Mouse (Mus musculus): Measurements from ENCODE around the gene Psmb7.

DNA sequence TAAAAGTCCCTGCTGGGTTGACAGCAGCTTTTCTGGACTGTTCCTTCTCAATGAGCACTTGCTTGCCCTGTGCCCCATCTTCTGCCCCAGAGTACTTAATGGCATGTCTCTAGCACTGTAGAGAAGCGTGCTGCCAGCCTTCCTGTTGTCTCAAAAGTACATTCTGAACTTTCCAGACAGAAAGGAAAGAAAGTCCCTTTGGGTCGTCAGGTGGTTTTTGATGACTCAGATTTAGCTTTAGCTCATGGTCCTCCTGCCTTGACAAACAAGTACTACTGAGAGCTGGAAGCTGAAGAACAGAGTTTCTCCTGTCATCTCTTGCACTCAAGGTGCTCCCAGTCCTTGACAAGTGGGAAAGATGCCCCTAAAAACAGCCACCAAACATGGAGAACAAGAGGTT is 33.7 kb downstream of the Psmb7 start:
- TF ChIP-seq CTCF (IDR thresholded peaks at IDR 0.05; ENCODE audit: low read depth, low read length), result no peak
- TF ChIP-seq POLR2A (IDR thresholded peaks at IDR 0.05; ENCODE audit: extremely low read depth, insufficient read depth, low read length), result no peak
